Mouse (Mus musculus) neural tube, embryonic 11.5 days (tissue): Measurements from ENCODE around the gene Gm10964. TPM values are rescaled to one million over a fixed set of nuclear protein-coding genes. Genes with fewer than 3 reads are reported as not detected.
"Not testable (repeated sequence)": the region's sequence is repeated elsewhere in the genome, so short reads cannot be mapped to it uniquely, and the experiment has no call there.

ENCODE experiments used
- ATAC-seq: fragments of 200-750 bp; cut with Nextera tagmentation; 2 replicates; pipeline ENCODE4 v1.8.0; 2017; ENCODE audit warnings: moderate number of reproducible peaks, mild to moderate bottlenecking, moderate TSS enrichment, moderate library complexity; ENCODE audit not compliant: insufficient read depth, low FRiP score, low TSS enrichment
- DNase-seq: peaks from one replicate; pipeline ENCODE4 v3.0.0-alpha.2; 2015; ENCODE audit warnings: low spot score
- H3K27ac ChIP-seq: fragments of 300-500 bp; sonication (generic); 2 replicates; pipeline ENCODE4 v1.5.1; 2014; ENCODE audit warnings: low read depth, mild to moderate bottlenecking, low read length
- H3K27me3 ChIP-seq: fragments of 300-500 bp; sonication (generic); 2 replicates; pipeline ENCODE4 v1.6.1; 2014; ENCODE audit warnings: mild to moderate bottlenecking, low read length, mixed read lengths; ENCODE audit not compliant: control insufficient read depth, insufficient read depth
- H3K36me3 ChIP-seq: fragments of 300-500 bp; sonication (generic); 2 replicates; pipeline ENCODE4 v1.6.1; 2014; ENCODE audit warnings: mild to moderate bottlenecking, low read length, moderate library complexity, mixed read lengths; ENCODE audit not compliant: control insufficient read depth, insufficient read depth
- H3K4me1 ChIP-seq: fragments of 300-500 bp; sonication (generic); 2 replicates; pipeline ENCODE4 v1.6.1; 2014; ENCODE audit warnings: low read length, mixed read lengths; ENCODE audit not compliant: control insufficient read depth, insufficient read depth
- H3K4me2 ChIP-seq: fragments of 300-500 bp; sonication (generic); 2 replicates; pipeline ENCODE4 v1.6.1; 2014; ENCODE audit warnings: low read depth, mild to moderate bottlenecking, moderate library complexity
- H3K4me3 ChIP-seq: fragments of 300-500 bp; sonication (generic); 2 replicates; pipeline ENCODE4 v1.5.1; 2014; ENCODE audit warnings: low read depth, low read length
- H3K9ac ChIP-seq: fragments of 300-500 bp; sonication (generic); 2 replicates; pipeline ENCODE4 v1.6.1; 2014; ENCODE audit warnings: mild to moderate bottlenecking, low read length
- H3K9me3 ChIP-seq: fragments of 300-500 bp; sonication (generic); 2 replicates; pipeline ENCODE4 v1.6.1; 2016; ENCODE audit warnings: low read length; ENCODE audit not compliant: control insufficient read depth
- WGBS: fragments of 180-500 bp; shearing (Covaris S2); extraction: QIAGEN DNeasy Blood & Tissue Kit; methylation state at CpG from one replicate; pipeline ENCODE4 v1.1.7; 2014; 5-methylcytosine and 5-hydroxymethylcytosine counted together
- polyA plus RNA-seq: library from polyadenylated mRNA; unstranded; fragments of >200 nt; fragmentation: Nextera tagmentation; extraction: Ambion mirVana; gene quantifications from 2 replicates; pipeline ENCODE4 v1.2.1, GENCODE M21; 2014

Gm10964 gene
- polyA plus RNA-seq, 1 experiment from 2014 or later: not detected

GRCm38 (mm10) chr3:103780777-103781176 is 41.6 kb downstream of the Gm10964 start:
- WGBS: 88% methylated on average over 5 of the region's 5 CpGs
- Histone ChIP-seq H3K4me1 (no peaks in the 10 kb centered on the region), H3K4me3 (no peak overlapping the region), H3K4me2 (no peak overlapping the region), H3K9ac (no peak overlapping the region), H3K36me3 (peaks cover 4% of the 10 kb centered on the region; the same call in 1 of the 2 replicates), H3K9me3 (no peaks in the 10 kb centered on the region), H3K27ac (no peak overlapping the region), H3K27me3 (no peaks in the 10 kb centered on the region)
- DNase-seq: no peak
- no peak for ATAC-seq

GRCm38 (mm10) chr3:103782844-103783609 is 43.9 kb downstream of the Gm10964 start:
- no peaks in the 10 kb centered on the region for H3K36me3 ChIP-seq
- no peak overlapping the region for H3K9ac ChIP-seq
- WGBS: 91% methylated on average over 4 of the region's 4 CpGs
- ATAC-seq: no peak
- no peak overlapping the region for H3K27ac ChIP-seq
- no peak overlapping the region for H3K4me3 ChIP-seq
- H3K4me2 ChIP-seq: no peak overlapping the region
- no peaks in the 10 kb centered on the region for H3K27me3 ChIP-seq
- H3K9me3 ChIP-seq: no peaks in the 10 kb centered on the region
- no peak for DNase-seq
- no peaks in the 10 kb centered on the region for H3K4me1 ChIP-seq

GRCm38 (mm10) chr3:103787225-103787624 is 48.1 kb downstream of the Gm10964 start:
- H3K4me3 ChIP-seq: no peak overlapping the region
- no peaks in the 10 kb centered on the region for H3K4me1 ChIP-seq
- H3K9me3 ChIP-seq: no peaks in the 10 kb centered on the region
- no peaks in the 10 kb centered on the region for H3K27me3 ChIP-seq
- no peak overlapping the region for H3K9ac ChIP-seq
- WGBS: 64% methylated on average over 7 of the region's 7 CpGs
- no peak overlapping the region for H3K4me2 ChIP-seq
- DNase-seq: no peak
- no peak for ATAC-seq
- H3K27ac ChIP-seq: no peak overlapping the region
- H3K36me3 ChIP-seq: no peaks in the 10 kb centered on the region

GRCm38 (mm10) chr3:103789096-103789495 is 49.9 kb downstream of the Gm10964 start:
- DNase-seq (no peak), ATAC-seq (no peak)
- Histone ChIP-seq H3K9ac (no peak overlapping the region), H3K9me3 (no peaks in the 10 kb centered on the region), H3K4me2 (no peak overlapping the region; the same call in 1 of the 2 replicates), H3K36me3 (no peaks in the 10 kb centered on the region), H3K4me1 (no peaks in the 10 kb centered on the region), H3K27me3 (no peaks in the 10 kb centered on the region), H3K4me3 (no peak overlapping the region), H3K27ac (no peak overlapping the region)
- 87% methylated on average over 7 of the region's 7 CpGs for WGBS

- DNase-seq: no peak
- Histone ChIP-seq H3K4me1 (no peaks in the 10 kb centered on the region), H3K36me3 (no peaks in the 10 kb centered on the region), H3K9me3 (no peaks in the 10 kb centered on the region), H3K4me2 (peak overlapping the region; percentile 72), H3K9ac (peak overlapping the region; percentile 90), H3K4me3 (peak overlapping the region; percentile 98), H3K27me3 (no peaks in the 10 kb centered on the region), H3K27ac (no peak overlapping the region)
- no peak for ATAC-seq
- WGBS: 5% methylated on average over 14 of the region's 14 CpGs
Observed at GRCm38 (mm10) chr3:103789891-103790345, 50.8 kb downstream of the Gm10964 start.

DNA sequence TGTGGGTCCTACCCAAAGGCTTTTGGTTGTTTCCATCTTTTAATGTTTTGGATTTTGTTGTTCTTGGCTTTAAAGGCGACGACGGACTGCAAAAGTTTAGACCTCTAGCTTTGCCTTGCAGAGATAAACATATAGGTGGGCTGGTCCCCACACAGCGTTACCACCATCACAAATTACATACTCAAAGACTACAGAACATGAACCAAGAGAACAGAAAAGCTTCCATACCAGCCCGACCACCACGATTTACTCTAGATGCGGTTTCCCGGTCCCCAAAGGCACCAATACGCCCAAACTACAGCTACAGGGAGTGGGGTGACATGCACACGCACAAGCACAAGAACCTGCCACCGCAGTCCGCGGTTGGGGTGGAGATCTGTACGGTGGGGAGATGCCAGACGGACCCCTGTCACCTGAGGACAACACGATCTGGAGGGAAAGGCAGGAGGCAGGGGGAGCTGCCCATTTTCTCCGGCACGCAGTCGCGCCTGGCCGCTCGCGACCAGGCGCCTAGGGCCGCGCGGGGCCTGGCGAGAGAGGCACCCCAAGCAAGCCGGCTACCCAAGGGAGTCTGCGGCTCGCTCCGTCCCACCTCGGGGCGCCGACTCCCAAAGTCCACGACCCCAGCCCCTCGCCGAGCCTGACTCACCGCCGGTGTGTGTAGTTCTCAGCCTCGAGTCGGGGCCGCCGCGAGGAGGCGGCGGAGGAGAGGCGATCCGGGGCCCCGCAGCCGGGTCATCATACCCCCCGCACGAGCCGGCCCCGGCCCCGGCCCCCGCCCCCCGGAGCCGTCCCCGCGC is 51.4 kb downstream of the Gm10964 start:
- no peaks in the 10 kb centered on the region for H3K9me3 ChIP-seq
- peak; percentile 76 for ATAC-seq
- H3K27ac ChIP-seq: peak overlapping the region; percentile 87
- H3K27me3 ChIP-seq: no peaks in the 10 kb centered on the region
- peak overlapping the region; percentile 98 for H3K4me3 ChIP-seq
- no peaks in the 10 kb centered on the region for H3K4me1 ChIP-seq
- H3K4me2 ChIP-seq: peak overlapping the region; percentile 72
- WGBS: 1% methylated on average over 56 of the region's 61 CpGs
- DNase-seq: peak; percentile 57
- no peaks in the 10 kb centered on the region for H3K36me3 ChIP-seq
- peak overlapping the region; percentile 90 for H3K9ac ChIP-seq

- Histone ChIP-seq H3K9me3 (no peaks in the 10 kb centered on the region), H3K27ac (peak within 1 kb of the TSS; percentile 87), H3K9ac (peak within 1 kb of the TSS; percentile 90), H3K4me3 (peak within 1 kb of the TSS; percentile 98), H3K27me3 (no peaks in the 10 kb centered on the region), H3K4me2 (peak within 1 kb of the TSS; percentile 72), H3K36me3 (no peaks in the 10 kb centered on the region), H3K4me1 (no peaks in the 10 kb centered on the region)
- ATAC-seq (peak; percentile 97), DNase-seq (peak; percentile 93)
- WGBS: 10% methylated on average over 48 of the region's 49 CpGs
Observed at GRCm38 (mm10) chr3:103791230-103792110, 52.3 kb downstream of the Gm10964 start, which contains the start of gene Hipk1. Gene Hipk1 (minus strand): TSS chr3:103791563.

DNA sequence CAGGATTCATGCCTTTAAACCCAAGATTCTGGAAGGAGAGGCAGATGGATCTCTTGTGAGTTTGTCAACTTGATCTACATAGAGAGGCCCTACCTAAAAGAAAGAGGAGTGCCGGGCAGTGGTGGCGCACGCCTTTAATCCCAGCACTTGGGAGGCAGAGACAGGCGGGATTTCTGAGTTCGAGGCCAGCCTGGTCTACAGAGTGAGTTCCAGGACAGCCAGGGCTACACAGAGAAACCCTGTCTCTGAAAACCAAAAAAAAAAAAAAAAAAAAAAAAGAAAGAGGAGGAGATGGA is 52.9 kb downstream of the Gm10964 start:
- H3K4me1 ChIP-seq, H3K27me3 ChIP-seq, H3K9me3 ChIP-seq, H3K27ac ChIP-seq, H3K4me3 ChIP-seq, DNase-seq, H3K9ac ChIP-seq, H3K36me3 ChIP-seq, ATAC-seq: not testable (repeated sequence)
- peak overlapping the region; percentile 72; the same call in 1 of the 2 replicates for H3K4me2 ChIP-seq
- WGBS: 73% methylated on average over 5 of the region's 5 CpGs
